Mouse (Mus musculus): Measurements from ENCODE around the gene Faap20.

DNA sequence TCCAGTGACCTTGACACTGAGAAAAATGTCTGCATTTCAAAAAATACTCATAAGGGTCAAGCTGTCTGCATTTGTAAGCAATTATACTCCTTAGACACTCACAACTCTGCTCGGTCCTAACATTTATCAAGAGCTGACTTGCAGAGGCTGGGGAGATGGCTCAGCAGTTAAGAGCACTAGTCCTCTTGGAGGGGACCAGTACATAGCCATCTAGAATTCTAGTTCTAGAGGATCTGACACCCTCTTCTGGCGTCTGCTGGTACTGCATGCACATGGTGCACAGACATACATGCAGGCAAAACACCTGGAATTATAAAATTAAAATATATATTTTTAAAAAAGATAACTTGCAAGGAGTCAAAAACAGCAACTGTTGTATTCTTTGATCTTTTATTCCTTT is 47.5 kb downstream of the Faap20 start:
- TF ChIP-seq POLR2A (IDR thresholded peaks at IDR 0.05; ENCODE audit: extremely low read depth, insufficient read depth, low read length) (no peak), CTCF (IDR thresholded peaks at IDR 0.05; ENCODE audit: extremely low read depth, insufficient read depth, low read length) (peak; percentile 21; the same call in 1 of the 2 replicates)

All from cortical plate, adult 2 months (tissue).